Mouse (Mus musculus): Measurements from ENCODE around the gene Akap6.
A peak's percentile ranks its signal among the peaks of the same experiment; 100 is the strongest.

The Akap6 gene

GRCm38 (mm10) chr12:52848519-52848855 lies 149.3 kb downstream of the Akap6 start:
- DNase-seq (ENCODE audit: low spot score): no peak

DNA sequence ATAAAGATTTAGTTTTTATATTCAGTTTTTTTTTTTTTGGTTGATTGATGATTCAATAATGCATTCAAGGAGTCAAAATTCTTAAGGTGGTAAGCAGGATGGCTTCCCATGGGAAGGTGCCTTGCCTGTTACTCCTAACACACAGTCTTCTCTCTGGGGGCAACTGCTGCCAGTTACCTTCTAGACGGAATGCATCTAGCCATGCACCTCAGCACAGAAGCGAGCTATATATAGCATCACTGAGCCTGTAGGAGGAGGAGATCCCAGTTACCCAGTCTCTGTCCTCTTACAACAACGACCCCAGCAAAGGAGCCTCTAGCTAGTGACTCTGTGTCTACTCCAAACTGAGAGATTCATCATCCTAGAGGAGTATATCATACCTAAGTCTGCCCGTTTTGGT lies 150.1 kb downstream of the Akap6 start:
- no peak for DNase-seq (ENCODE audit: low spot score)

DNA sequence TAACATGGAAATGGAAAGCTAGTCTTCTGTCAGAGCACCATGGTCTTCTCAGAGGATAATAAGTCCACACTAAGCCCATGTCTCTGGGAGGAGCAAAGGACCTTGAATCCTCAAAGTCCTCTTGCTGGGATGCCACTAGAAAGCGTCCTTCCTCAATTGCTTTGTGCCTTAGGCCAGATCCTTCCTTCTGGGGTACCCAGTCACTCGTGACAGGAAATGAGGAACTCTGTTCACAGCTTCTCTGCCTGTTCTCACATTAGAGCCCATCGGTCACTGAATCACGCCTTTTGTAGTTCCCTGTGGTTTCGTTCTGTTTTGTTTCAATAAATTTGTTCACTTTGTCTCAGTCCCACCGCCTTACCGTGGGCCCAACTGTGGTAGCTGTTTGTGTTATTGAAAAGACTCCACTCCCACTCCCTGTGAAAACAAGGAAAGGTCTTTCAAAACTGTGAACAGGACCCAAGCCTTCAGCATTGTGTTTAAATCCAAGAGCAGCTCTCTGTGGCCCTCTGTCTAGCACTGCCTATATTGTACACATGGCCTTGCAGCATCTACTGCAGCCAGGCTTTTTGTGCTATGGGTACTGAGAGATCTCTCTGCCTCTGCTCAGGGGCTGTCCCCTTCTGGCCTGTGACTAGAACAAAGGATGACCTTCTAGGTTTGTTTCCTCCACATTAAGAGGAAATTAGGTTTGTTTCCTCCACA lies 151.3 kb downstream of the Akap6 start:
- DNase-seq (ENCODE audit: low spot score): no peak

DNA sequence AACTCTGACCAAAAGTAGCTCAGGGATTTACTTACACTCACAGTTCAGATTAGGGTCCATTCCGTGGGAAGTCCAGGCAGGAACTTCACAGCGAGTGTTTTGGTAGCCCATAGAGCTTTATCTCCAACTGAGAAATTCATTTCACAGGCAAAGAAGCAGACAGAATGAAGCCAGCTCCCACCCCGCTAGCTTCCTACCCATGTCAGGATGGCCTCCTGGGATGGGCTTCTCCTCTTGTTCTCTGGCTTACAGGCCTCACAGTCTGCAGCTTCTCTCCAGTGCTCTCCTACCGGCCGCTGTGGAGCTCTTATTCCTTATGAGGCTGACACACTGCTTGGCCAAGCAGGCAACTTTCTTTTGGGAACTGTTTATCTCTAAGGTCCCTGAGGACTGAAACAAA lies 152.0 kb downstream of the Akap6 start:
- DNase-seq (ENCODE audit: low spot score): no peak

DNA sequence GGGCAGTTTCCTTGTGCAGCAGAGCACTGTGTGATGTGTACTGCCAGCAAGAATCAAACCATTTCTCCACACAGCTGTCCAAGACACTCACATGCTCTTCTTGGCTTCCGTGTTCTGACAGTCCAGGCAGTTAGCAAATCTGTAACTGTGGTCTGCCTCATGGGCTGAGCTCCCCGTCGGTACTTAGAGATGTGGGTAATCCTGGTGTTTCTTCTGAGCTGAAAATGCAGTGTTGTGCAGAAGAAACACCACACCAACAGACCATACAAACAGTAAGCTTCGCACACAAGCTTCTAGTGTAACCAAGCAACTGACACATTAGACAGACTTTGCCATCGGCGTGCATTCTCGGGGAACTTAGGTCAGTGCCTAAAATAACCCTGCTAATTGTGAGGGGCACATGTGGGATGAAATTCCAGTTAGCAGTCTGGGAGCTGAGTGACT lies 155.1 kb downstream of the Akap6 start:
- no peak for DNase-seq (ENCODE audit: low spot score)

GRCm38 (mm10) chr12:52856104-52856503 lies 156.9 kb downstream of the Akap6 start:
- DNase-seq (ENCODE audit: low spot score): no peak

GRCm38 (mm10) chr12:52857306-52857705 lies 158.1 kb downstream of the Akap6 start:
- no peak for DNase-seq (ENCODE audit: low spot score)

DNA sequence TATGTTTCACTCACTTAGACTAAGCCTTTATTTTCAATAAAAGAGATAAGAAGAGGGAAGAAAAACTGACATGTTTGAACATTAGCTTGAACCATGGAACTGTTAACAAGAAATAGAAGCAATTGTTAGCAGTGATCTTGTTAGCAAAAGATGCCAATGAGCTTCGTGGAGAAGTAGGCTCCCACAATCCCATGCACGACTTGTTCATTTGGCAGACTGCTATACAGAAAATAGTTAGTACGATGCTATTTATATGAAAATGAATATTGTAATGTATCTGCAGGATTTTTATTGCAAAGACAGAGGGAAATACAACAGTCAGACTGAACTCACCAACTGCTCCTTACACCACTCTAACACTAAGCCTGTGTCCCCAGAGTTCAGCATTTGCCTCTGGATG lies 162.7 kb downstream of the Akap6 start:
- no peak for DNase-seq (ENCODE audit: low spot score)

GRCm38 (mm10) chr12:52868000-52868624 lies 168.9 kb downstream of the Akap6 start:
- DNase-seq (ENCODE audit: low spot score): no peak

DNA sequence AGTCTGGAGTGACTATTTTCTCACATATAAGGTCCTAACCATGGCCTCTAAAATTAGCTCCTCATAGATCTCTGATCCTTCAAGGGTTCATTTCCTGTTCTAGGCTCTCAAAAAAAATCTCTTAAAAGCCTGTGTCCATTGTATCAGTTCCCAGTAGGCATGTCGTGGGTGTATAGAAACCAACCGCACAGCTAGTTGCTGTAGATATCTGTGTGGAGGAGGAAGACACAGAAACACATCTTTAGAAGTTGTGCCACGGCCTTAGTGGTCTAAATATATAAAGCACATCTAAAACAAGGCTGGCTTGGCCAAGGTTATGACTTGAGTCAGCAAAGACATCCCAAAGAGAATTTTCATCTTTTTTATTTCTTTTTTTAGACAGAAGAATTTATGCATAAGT lies 172.4 kb downstream of the Akap6 start:
- DNase-seq (ENCODE audit: low spot score): no peak

DNA sequence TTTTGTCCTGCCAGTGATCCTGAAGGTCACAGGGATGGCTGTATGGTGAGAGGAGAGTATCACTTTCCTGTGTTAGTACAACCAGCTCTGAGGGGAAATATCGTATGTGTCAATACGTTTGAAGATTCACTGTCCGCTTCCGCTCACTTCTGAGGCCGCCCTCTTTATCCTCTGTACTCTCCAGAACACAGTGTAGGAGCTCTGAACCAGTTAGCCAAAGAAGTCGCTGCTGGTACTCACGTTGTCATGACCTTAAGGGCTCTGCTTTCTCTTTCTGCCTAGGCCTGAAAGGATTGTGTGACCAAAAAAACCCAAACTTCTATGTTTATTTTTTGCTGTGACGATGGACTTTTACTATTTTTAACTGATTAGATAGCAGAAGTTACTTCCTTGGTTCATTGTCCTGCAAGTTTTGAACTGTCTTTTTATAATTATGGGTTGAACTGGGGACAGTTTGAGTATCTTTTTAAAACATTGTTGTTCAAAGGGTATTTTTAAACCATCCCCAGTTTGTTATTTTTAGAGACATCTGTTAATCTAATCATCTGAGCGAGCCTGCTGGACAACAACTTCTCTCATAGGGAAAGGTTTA lies 175.2 kb downstream of the Akap6 start:
- DNase-seq (ENCODE audit: low spot score): no peak

GRCm38 (mm10) chr12:52876065-52876464 lies 176.9 kb downstream of the Akap6 start:
- no peak for DNase-seq (ENCODE audit: low spot score)

DNA sequence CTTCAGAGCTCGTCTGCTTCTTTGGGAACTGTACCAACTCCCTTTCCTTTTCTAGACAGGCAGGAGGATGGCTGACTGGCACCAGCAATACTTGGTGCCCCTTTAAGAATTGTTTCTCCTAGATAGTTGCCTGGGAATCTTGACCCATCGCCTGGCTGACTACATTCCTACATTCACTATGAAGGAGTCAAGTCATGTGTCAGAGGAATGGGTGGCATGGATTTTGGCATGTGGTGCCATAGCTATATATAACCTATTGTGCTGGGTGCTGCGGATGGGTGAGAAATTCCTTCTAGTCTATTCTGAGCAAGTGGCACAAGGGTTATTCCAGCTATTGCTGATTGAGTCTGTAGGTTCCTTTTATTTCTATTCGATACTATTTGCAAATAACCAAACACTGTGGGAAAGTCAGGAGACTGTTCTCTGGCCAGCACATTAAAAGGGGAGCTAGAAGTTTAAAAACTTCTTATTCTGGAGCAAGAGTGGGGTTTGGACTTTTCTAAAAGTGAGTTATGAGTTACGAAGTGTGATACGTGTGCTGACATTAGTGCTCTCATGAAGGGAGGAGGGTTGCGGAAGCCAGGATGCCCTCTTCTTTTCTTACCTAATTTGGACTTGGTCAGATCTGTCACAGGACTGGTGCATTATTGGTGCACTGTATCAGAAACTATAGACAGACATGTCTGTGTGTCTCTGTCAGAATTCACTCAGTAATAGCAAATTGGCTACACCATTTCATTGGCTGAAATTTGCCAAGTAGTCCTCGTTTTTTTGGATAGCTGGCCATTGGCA lies 178.0 kb downstream of the Akap6 start:
- no peak for DNase-seq (ENCODE audit: low spot score)

DNA sequence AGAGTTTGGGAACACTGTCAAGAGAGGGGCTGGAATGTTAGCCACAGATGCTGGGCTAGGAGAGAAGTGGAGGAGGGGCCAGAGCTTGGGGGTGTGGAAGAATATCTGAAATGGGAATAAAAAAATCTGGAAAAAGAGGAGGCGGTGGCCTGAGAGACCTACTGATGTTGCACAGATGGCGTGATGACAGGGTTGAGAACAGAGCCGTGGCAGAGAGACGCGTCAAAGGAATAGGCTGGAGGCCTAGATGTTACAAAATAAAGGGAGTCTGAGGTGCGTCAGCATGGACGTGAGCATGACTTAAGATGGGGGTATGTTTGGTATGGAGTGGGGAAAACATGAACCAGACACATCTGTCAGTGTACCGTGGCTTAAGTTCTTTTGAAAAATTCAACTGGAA lies 180.1 kb downstream of the Akap6 start:
- no peak for DNase-seq (ENCODE audit: low spot score)

DNA sequence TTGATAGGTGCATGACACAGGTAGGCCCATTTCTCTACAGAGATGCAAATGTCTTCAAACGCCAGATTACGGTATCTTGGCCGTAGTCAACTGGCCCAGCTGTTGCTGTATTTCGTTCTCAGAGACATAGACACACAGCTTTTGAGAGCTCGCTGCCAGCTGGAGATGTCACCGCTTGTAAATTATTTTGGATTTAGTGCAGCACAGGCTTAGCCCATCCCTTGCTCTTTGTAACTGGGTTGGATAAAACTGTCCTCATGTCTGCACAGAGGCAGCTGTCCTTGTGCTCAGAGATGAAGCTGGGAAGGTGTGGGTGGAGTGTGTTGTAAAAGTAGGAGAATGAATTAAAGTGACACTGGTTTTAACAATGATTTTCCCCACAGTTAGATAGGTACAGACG lies 193.3 kb downstream of the Akap6 start:
- DNase-seq (ENCODE audit: low spot score): peak; percentile 19

DNA sequence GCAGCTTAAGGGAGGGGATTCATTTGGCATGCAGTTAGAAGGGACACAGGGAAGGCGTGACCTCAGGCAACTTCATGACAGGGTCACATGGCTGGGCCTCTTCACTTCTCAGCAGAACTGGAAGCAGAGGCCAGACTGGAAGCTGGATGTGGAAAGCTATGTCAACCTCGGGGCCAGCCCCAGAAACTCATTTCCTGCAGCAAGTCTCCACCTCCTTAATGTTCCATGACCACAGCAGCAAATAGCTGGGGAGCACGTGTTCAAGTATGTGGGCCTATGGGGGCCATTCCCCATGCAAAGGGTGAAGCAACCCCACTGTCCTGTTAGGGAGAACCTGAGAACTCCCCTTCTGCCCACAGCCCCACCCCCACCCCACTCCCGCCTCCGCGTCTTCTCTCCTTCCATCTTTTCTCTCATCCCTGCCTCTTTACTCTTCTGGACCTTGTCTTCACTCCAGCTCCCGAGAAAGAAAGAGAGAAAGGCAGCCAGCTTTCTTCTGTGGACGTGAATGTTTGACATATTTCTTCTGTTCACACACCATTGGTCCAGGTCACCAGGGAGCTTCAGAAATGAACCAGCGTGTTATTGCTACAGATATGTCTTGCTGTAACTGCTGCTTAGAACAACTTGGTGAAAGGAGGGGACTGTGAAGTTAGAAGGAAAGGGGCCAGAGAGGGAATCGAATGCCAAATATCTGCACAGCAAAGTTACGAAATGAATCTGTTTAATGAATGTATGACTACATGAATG lies 194.6 kb downstream of the Akap6 start:
- no peak for DNase-seq (ENCODE audit: low spot score)

DNA sequence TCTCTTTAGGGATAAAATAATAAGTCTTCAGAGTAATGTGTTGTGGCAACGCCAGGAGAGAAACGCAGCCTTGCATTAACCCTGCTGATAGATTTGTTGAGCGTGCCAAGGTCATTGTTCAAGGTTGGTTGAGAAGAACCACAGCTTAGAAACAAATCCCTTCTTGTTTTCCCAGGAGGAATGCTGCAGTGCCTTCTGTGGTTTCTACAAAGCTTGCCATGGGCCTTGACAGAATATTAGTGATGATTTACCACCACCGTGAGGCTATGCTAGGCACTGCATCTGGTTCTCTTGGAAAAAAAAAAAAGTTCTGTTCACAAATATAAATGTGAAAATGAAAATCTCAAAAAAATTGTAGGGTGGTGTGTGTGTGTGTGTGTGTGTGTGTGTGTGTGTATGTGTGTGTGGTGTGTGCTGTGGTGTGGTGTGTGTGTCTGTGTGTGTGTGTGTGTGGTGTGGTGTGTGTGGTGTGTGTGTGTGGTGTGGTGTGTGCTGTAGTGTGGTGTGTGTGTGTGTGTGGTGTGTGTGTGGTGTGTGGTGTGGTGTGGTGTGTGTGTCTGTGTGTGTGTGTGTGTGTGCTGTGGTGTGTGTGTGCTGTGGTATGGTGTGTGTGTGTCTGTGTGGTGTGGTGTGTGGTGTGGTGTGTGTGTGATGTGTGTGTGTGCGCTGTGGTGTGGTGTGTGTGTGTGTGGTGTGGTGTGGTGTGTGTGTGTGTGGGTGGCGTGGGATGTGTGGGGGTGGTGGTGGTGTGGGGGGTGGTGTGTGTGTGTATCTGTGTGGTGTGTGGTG lies 196.7 kb downstream of the Akap6 start:
- DNase-seq (ENCODE audit: low spot score): peak; percentile 24

- DNase-seq (ENCODE audit: low spot score): no peak
Measured at GRCm38 (mm10) chr12:52896785-52897184, 197.6 kb downstream of the Akap6 start.

DNA sequence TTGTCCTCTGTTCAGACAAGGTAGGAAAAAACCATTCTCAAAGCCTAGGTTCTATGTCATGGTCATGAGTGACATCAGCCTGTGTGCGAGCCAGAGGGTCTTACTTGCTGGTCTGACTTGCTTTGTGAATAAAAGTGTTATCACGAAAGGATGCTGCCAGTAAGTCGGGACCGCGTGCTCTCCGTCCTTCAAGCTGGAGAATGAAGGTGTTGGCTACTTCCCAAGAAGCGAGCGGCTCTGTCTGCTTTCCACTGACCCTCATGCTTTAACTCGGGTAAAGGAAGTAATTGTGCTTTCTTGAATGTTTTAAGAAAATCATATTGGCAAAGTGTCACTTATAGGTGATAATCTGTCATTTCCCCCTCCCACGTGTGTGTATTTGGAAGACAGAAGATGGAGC lies 198.9 kb downstream of the Akap6 start:
- no peak for DNase-seq (ENCODE audit: low spot score)

DNA sequence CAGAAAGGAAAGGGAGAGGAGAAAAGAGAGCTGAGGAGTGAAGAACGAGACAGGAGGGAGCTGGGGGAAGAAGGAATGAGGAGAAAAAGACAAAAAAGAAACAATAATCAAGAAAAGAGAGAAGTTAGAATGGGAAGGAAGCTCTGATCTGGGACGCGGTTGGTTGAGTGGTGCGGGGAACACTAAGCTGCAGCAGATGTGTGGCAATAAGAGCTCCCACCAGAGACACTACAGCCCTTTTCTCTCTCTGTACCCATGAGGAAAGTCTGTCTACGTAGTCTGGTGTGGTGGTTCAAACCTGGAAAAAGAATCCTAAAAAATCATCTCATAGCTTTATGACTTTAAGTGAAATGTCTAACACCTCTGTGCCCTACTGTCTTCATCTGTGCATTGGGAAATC lies 204.9 kb downstream of the Akap6 start:
- DNase-seq (ENCODE audit: low spot score): no peak

DNA sequence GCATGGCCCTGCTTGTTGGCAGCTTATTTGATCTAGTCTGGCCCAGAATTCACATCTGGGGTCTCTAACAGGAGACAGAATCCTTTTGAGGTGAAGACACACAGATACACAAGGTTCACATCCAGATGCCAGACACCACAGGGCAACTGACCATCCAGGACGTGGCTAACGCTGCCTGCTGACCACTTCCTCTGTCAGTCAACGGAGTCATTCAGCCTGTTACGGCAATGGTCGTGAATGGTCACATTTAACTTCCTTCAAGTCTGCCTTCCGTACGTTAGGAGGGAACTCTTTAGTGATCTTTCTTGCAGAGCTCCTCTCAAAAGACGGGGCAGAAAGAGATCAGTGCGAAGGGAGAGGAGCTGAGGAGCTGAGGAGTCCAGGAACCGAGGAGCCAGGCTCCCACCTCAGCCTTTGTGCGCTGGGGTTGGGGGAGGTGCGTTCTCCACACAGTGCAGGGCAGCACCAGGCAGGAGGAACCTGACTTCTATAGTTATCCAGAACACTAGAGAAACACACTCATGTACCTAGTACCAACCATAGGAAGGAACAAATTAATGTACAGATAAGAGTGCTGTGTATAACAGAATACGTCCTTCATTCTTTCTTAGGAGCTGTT lies 209.4 kb downstream of the Akap6 start:
- no peak for DNase-seq (ENCODE audit: low spot score)
